Mouse (Mus musculus): ENCODE measurements around the gene AC134908.4.
"Not testable (repeated sequence)": the region's sequence is repeated elsewhere in the genome, so short reads cannot be mapped to it uniquely, and the experiment has no call there.

The AC134908.4 gene

DNA sequence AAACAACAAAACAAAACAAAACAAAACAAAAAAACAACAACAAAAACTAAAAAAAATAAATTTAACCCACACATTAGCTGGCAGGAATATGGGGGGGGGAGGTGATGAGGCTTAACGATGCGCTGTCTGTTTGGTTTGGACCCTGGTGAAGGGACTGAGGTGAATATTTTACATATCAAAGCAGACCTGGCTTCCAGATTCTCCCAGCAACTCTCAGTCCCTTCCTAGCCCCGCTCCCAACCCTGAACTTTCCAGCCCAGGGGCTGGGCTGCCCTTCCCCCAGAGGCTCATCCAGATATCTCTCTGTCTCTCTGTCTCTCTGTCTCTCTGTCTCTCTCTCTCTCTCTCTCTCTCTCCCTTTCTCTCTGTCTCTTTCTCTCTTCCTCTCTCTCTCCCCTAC is 32.9 kb downstream of the AC134908.4 start:
- no peak for DNase-seq

DNA sequence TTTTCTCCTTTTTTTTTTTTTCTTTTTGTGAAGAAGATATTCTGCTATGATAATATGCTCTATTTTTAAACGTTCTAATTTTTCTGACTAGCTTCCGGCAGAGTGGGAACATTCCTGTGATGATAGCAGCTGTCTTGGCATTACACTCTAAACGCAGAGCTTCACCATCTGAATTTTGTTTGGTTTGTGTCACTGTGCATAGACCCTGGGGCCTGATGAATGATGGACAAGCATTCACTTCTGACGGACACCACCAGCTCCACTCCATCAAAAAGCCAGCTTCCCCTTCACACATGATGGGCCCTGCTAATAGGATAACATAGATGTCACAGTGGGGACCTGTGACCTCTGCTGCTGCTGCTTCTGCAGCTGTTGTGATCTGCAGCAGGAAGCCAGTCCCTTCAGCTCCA is 33.9 kb downstream of the AC134908.4 start:
- no peak for DNase-seq

DNA sequence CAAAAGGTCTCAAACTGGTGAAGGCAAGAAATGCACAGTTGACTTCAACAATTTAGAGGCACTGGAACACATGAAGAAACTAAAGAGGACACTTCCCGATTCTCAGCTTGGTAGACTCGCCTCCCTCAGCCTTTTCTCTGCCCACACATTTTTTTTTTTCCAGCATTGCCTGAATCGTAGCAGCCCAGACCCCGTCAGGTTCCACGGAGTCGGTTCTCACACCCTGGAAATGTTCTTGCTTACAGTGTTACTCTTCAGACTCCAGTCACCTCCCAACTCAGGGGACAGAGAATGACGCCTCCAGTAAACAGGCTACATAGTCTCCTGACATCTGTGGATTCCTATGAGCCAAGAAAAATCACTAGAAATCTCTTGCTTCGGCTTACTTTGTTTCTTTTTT is 35.3 kb downstream of the AC134908.4 start:
- no peak for DNase-seq

DNA sequence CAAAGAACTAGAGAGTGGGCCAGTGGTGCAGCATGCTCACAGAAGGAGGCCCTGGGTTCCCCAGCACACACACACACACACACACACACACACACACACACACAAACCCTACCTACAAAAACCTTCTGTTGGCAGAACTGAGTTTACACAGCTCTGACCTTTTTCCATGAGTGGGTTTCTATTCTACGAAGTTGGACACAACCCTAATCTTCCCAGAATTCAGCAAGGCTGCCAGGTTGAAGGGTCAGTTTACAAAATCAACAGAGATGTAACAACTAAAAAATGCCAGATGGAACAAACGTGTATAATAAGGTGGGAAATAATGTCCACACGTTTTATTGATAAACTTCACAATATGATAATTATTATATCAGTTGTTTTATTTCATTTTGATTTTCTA is 37.8 kb downstream of the AC134908.4 start:
- no peak for DNase-seq

DNA sequence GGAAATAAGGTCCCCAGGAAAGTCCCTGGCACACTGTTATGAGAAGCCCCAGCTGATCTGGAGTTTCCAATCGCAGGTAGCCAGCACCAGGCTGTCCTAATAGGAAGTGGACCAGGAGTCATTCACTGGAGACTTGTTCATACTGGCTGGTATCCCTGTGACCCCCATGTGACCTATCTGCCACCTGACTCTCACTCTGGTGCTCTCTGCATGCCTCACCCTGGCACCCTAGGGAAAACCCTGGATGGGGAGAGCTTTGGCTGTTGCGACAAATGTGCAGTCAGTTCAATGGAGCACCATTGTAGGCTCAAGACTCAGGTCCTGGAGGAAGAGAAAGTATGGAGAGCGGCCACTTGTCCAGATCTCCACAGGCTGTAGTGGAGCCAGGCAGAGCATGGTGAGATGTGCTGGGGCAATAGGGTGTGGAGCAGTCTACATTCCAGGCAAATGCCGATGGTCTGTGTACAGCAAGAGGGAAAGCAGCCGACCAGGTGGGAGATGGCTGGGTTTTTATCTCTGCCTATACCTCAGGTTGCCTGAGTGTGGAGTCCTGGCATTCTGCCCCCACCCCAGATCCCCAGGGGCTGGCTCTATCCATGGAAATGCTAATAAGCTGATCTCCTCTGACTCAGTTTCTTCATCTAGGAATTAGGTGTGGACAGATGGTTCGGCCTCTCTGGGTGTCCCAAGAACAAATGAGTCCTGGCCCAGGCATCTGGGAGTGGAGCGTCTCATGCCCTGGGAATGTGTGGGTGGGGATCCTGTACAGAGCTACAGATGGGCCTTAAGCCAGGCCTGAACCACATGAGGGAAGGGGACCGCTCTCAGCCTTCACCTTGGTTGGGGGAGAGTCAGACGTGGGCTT is 38.8 kb downstream of the AC134908.4 start:
- no peak for DNase-seq

DNA sequence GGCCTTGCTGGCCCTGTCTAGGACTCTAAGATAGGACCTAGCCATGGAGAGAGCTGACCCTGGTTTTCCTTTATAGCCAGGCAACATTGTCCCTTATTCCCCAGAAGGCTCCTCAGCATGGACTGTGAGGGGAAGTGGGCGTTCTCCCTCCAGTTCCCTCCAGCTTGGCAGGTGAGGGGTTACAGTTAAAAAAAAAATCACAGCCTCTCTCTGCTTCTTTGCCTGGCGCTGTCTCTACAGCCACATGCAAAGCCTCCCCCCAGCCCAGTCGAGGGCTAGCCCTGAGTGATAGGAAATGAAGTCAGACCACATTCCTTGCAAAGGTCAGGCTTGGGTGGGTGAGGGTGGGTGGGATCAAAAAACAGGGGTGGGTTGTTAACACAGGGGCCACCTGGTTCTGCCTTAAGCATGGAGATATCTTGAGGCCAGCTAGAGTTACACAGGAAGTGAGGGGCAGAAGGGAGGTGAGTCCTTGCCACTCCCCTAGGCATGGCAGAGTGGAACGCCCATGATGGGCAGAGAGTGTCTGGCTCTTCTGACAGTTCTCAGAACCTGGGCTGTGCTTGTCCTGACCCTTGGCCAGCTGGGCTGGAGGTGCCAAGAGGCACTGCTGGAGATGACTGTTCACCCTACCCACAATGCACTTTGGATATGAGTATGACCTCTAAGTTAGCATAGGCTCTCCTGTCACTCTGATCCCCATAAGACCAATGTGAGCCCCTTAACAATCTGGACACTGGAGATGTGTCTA is 39.7 kb downstream of the AC134908.4 start:
- DNase-seq = no peak

DNA sequence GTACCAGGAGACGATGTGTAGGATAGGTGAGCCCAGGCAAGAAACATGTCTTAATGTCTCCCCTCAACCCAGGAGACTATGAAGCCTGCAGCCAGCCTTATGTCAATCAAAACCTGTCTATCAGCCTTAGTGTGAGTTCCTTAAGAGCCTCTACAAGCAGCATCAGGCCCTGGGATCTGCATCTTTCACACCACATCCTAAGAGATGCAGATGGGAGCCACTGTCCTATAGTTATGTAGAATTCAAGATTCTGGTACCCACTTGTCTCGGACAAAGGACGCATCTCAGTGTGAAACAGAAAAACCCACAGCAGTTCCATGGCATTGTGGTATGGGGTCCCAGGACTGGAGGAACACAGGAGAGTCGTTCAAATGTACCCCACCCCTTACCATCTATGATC is 40.4 kb downstream of the AC134908.4 start:
- no peak for DNase-seq

DNA sequence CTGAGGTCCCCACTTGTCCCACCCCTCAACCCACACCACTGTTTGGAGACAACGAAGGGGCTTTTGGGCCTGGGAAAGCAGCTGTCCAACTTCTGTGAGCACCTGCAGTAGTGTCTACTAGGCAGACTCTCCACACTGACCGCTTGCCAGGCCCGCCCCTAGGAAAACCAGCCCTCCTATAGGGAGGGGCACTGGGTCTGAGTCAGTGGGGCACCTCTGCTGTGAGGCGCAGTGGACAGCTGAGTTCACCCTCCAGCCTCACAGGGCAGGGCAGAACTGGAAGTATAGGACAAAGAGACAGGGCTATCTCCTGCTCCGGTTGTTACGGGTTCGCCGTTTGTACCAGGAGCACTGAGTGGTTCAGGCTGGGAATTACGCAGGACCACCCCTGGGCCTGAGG is 41.2 kb downstream of the AC134908.4 start, which contains the start of gene Msln:
Msln (minus strand) TSS at position 138 of the 400 bp plus-strand sequence.
- DNase-seq = no peak

DNA sequence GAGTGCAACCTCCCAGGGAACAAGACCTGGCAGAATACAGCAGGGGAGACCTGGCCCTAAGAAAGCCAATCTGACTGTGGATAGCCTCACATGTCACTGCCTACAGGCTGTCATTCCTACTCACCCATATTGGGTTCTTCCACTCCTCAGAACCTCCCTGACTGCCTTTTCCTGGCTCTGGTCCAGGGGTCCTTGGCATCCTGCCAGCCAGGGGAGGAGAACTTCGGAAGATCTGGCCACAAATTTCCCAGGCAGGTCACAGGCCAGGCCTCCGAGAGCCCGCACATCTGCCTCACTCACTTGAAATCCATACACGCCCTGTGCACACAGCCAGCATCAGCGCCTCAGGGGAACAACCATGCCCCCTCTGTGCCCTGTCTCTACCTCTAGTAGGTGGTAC is 44.0 kb downstream of the AC134908.4 start:
- DNase-seq = no peak

DNA sequence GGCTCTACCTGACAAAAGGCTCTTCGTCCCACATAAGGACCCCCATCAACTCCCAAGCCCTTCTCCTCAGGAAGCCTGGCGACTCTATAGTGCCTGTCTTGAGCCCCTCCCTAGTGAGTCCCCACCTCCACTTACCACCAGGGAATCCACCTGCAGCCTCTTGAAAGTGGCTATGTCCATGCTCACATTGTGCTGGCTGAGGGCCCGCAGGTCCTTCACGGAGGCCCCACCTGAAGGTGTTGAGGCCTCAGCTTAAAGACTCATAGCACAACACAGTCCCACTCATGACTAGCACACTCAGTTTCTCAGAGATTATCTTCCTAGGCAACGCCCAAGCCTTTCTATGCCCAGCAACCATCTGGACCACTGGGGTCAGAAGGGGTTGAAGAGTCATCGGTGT is 46.1 kb downstream of the AC134908.4 start:
- no peak for DNase-seq

DNA sequence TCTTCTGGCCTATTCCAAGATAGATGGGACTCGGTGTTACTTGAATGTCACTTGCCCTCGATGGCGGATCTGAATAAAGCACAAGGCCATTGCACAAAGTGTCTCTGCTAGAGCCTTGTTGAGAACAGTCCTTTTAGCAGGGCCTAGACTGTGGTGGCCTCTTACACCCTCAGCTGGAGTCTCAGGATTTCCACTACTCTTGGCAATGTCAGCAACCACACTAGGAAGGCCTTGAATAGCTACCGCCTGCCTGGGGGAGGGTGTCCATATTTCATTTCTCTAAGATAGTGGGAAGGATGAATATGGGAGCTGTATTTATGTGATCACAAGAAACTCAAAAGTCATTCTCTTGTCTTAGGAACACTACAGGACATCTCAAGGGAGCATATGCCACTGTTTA is 47.2 kb downstream of the AC134908.4 start:
- no peak for DNase-seq

DNA sequence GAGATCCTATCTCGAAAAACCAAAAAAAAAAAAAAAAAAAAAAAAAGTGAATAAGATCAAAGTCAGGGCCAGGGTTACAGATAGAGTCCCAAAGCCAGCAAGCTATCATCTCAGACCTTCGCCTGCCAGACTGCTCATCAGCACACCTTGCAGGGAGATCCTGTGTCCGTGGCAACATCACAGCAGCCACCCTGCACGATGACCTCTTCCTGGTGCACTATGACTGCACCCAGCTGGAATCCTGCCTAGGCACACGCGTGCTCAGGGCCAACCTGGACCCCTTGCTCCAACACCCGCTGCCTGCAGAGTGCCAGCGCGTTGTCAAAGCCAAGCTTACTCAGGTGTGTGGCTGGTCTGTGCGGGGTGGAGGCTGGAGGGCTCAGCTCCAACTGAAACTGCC is 51.1 kb downstream of the AC134908.4 start:
- DNase-seq = no peak

DNA sequence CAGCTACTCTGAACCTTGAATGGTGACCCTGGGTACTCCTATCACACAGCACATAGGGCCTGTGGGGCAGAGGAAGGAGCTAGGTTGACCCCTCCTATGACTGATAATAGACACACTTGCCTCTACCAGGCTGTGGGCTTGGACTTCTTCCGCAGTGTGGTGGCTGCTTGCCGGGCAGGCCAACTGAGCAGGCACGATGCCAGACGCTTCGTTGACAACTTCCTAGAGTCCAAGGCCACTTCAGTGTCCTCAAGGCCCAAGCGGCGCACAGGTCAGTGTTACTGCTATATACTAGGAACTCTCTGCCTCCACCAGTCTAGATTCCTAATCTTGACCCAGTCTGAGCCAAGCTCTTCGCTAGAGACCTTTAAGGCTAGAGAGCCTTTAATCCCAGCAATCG is 51.6 kb downstream of the AC134908.4 start:
- no peak for DNase-seq

DNA sequence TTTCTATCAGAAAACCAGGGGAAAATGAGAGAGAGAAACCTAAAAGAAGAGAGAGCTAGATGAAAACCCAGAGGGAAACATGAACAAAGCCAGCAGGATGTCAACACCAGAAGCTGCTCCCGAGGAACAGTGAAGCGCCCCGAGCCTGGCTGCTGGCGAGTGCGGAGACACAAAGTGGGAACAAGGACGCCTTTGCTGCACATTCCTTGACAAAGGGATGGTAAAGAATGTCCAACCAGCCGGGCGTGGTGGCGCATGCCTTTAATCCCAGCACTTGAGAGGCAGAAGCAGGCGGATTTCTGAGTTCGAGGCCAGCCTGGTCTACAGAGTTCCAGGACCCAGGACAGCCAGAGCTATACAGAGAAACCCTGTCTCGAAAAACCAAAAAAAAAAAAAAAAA is 54.0 kb downstream of the AC134908.4 start:
- DNase-seq = not testable (repeated sequence)
